Mouse (Mus musculus) midbrain, embryonic 10.5 days (tissue): ENCODE data around the gene Thrb. TPM values are rescaled to one million over a fixed set of nuclear protein-coding genes. Genes with fewer than 3 reads are reported as not detected.

ENCODE experiments used
- DNase-seq: peaks from one replicate; pipeline ENCODE4 v3.0.0-alpha.2; 2017; ENCODE audit warnings: low spot score
- H3K27ac ChIP-seq: fragments of 300-500 bp; sonication (generic); replicated peaks from 2 replicates; pipeline ENCODE4 v1.5.1; 2016; ENCODE audit warnings: mild to moderate bottlenecking
- H3K27me3 ChIP-seq: fragments of 300-500 bp; sonication (generic); 2 replicates; pipeline ENCODE4 v1.6.1; 2016; ENCODE audit warnings: low read depth, mild to moderate bottlenecking; ENCODE audit not compliant: poor library complexity, severe bottlenecking
- H3K36me3 ChIP-seq: fragments of 300-500 bp; sonication (generic); 2 replicates; pipeline ENCODE4 v1.6.1; 2016; ENCODE audit warnings: mild to moderate bottlenecking, moderate library complexity
- H3K4me1 ChIP-seq: fragments of 300-500 bp; sonication (generic); 2 replicates; pipeline ENCODE4 v1.6.1; 2016
- H3K4me3 ChIP-seq: fragments of 300-500 bp; sonication (generic); 2 replicates; pipeline ENCODE4 v1.5.1; 2016; ENCODE audit warnings: mild to moderate bottlenecking, moderate library complexity
- H3K9me3 ChIP-seq: fragments of 300-500 bp; sonication (generic); replicated peaks from 2 replicates; pipeline ENCODE4 v1.6.1; 2016; ENCODE audit warnings: mild to moderate bottlenecking
- WGBS: fragments of 180-500 bp; shearing (Covaris S2); methylation state at CpG from one replicate; pipeline ENCODE4 v1.1.7; 2016; 5-methylcytosine and 5-hydroxymethylcytosine counted together
- polyA plus RNA-seq: library from polyadenylated mRNA; unstranded; fragments of >200 nt; fragmentation: Nextera tagmentation; extraction: Ambion mirVana; gene quantifications from 2 replicates; pipeline ENCODE4 v1.2.1, GENCODE M21; 2016

Thrb gene
- 1.1 and 1.3 TPM in 2 replicates for polyA plus RNA-seq

- WGBS: under 1% methylated on average over 22 of the region's 23 CpGs
- DNase-seq: no peak
- peak within 1 kb of the TSS; percentile 73 for H3K4me3 ChIP-seq
- no peaks in the 10 kb centered on the region for H3K36me3 ChIP-seq
- H3K27me3 ChIP-seq: peaks cover 32% of the 10 kb centered on the region
- no peaks in the 10 kb centered on the region for H3K9me3 ChIP-seq
- peaks cover 27% of the 10 kb centered on the region for H3K4me1 ChIP-seq
- peak within 1 kb of the TSS; percentile 78 for H3K27ac ChIP-seq
Observed at GRCm38 (mm10) chr14:17659686-17660328, at the start of gene Thrb. TSS of gene Thrb (plus strand) at chr14:17660261.

GRCm38 (mm10) chr14:17621671-17622070 is 38.4 kb upstream of the Thrb start:
- WGBS: 85% methylated on average over 3 of the region's 3 CpGs
- H3K36me3 ChIP-seq: no peaks in the 10 kb centered on the region
- no peaks in the 10 kb centered on the region for H3K4me1 ChIP-seq
- no peaks in the 10 kb centered on the region for H3K9me3 ChIP-seq
- no peak overlapping the region for H3K4me3 ChIP-seq
- no peak overlapping the region for H3K27ac ChIP-seq
- H3K27me3 ChIP-seq: no peaks in the 10 kb centered on the region
- no peak for DNase-seq

GRCm38 (mm10) chr14:17623936-17624335 is 36.1 kb upstream of the Thrb start:
- Histone ChIP-seq H3K9me3 (no peaks in the 10 kb centered on the region), H3K27ac (no peak overlapping the region), H3K36me3 (no peaks in the 10 kb centered on the region), H3K27me3 (no peaks in the 10 kb centered on the region), H3K4me1 (no peaks in the 10 kb centered on the region), H3K4me3 (no peak overlapping the region)
- DNase-seq: no peak
- WGBS: 74% methylated on average over 2 of the region's 2 CpGs

GRCm38 (mm10) chr14:17629215-17629614 is 30.8 kb upstream of the Thrb start:
- no peak for DNase-seq
- 79% methylated on average over 5 of the region's 5 CpGs for WGBS
- H3K27me3 ChIP-seq: no peaks in the 10 kb centered on the region

GRCm38 (mm10) chr14:17632887-17633522 is 27.1 kb upstream of the Thrb start:
- 7% methylated on average over 19 of the region's 19 CpGs for WGBS
- peaks cover 8% of the 10 kb centered on the region for H3K4me1 ChIP-seq
- no peaks in the 10 kb centered on the region for H3K36me3 ChIP-seq
- no peaks in the 10 kb centered on the region for H3K9me3 ChIP-seq
- DNase-seq: peak; percentile 32
- peak overlapping the region; percentile 19; the same call in 1 of the 2 replicates for H3K27ac ChIP-seq
- H3K4me3 ChIP-seq: peak overlapping the region; percentile 44
- H3K27me3 ChIP-seq: no peaks in the 10 kb centered on the region

More at GRCm38 (mm10) chr14:17629215-17629614, 30.8 kb upstream of the Thrb start:
- peaks cover 8% of the 10 kb centered on the region for H3K4me1 ChIP-seq
- no peaks in the 10 kb centered on the region for H3K9me3 ChIP-seq
- H3K27ac ChIP-seq: no peak overlapping the region
- H3K4me3 ChIP-seq: no peak overlapping the region
- H3K36me3 ChIP-seq: no peaks in the 10 kb centered on the region

- Histone ChIP-seq H3K4me3 (no peak overlapping the region), H3K9me3 (no peaks in the 10 kb centered on the region), H3K27ac (no peak overlapping the region), H3K4me1 (peaks cover 8% of the 10 kb centered on the region), H3K27me3 (no peaks in the 10 kb centered on the region), H3K36me3 (no peaks in the 10 kb centered on the region)
- DNase-seq: no peak
- 77% methylated on average over 3 of the region's 3 CpGs for WGBS
Observed at GRCm38 (mm10) chr14:17636971-17637370, 23.1 kb upstream of the Thrb start.

GRCm38 (mm10) chr14:17641770-17642169 is 18.3 kb upstream of the Thrb start:
- 79% methylated on average over 3 of the region's 3 CpGs for WGBS
- H3K4me1 ChIP-seq: no peaks in the 10 kb centered on the region
- H3K9me3 ChIP-seq: no peaks in the 10 kb centered on the region
- H3K4me3 ChIP-seq: no peak overlapping the region
- H3K36me3 ChIP-seq: no peaks in the 10 kb centered on the region
- H3K27me3 ChIP-seq: no peaks in the 10 kb centered on the region
- H3K27ac ChIP-seq: no peak overlapping the region
- DNase-seq: no peak

GRCm38 (mm10) chr14:17655084-17655483 is 5.0 kb upstream of the Thrb start:
- 64% methylated on average over 5 of the region's 5 CpGs for WGBS
- Histone ChIP-seq H3K27me3 (peaks cover 7% of the 10 kb centered on the region), H3K36me3 (no peaks in the 10 kb centered on the region), H3K4me1 (peaks cover 12% of the 10 kb centered on the region), H3K4me3 (no peak overlapping the region), H3K9me3 (no peaks in the 10 kb centered on the region), H3K27ac (no peak overlapping the region)
- no peak for DNase-seq

GRCm38 (mm10) chr14:17659031-17659430 is 1.0 kb upstream of the Thrb start:
- Histone ChIP-seq H3K4me3 (peak overlapping the region; percentile 73), H3K9me3 (no peaks in the 10 kb centered on the region), H3K27me3 (peaks cover 32% of the 10 kb centered on the region), H3K27ac (no peak overlapping the region), H3K4me1 (peaks cover 27% of the 10 kb centered on the region), H3K36me3 (no peaks in the 10 kb centered on the region)
- DNase-seq: peak; percentile 75
- WGBS: under 1% methylated on average over 9 of the region's 10 CpGs

- Histone ChIP-seq H3K9me3 (no peaks in the 10 kb centered on the region), H3K27me3 (peaks cover 32% of the 10 kb centered on the region), H3K36me3 (no peaks in the 10 kb centered on the region), H3K4me1 (peaks cover 27% of the 10 kb centered on the region), H3K27ac (peak overlapping the region; percentile 78), H3K4me3 (peak overlapping the region; percentile 73)
- WGBS: under 1% methylated on average over 75 of the region's 82 CpGs
- DNase-seq: peak; percentile 89
Observed at GRCm38 (mm10) chr14:17660329-17661099, 453 bp downstream of the Thrb start.

- Histone ChIP-seq H3K27me3 (peaks cover 32% of the 10 kb centered on the region), H3K9me3 (no peaks in the 10 kb centered on the region), H3K4me3 (peak overlapping the region; percentile 73), H3K36me3 (no peaks in the 10 kb centered on the region), H3K27ac (peak overlapping the region; percentile 78), H3K4me1 (peaks cover 27% of the 10 kb centered on the region)
- whole genome bisulfite sequencing: under 1% methylated on average over 16 of the region's 16 CpGs
- DNase-seq: no peak
Observed at GRCm38 (mm10) chr14:17661100-17661521, 1.1 kb downstream of the Thrb start.

GRCm38 (mm10) chr14:17662087-17662486 is 2.0 kb downstream of the Thrb start:
- Histone ChIP-seq H3K4me3 (peak overlapping the region; percentile 73; the same call in 1 of the 2 replicates), H3K36me3 (no peaks in the 10 kb centered on the region), H3K27ac (no peak overlapping the region), H3K27me3 (peaks cover 32% of the 10 kb centered on the region), H3K9me3 (no peaks in the 10 kb centered on the region), H3K4me1 (peaks cover 27% of the 10 kb centered on the region)
- 44% methylated on average over 5 of the region's 5 CpGs for WGBS
- no peak for DNase-seq
